Mouse (Mus musculus) forebrain, embryonic 14.5 days (tissue): Measurements from ENCODE around the gene Apbb2. TPM values are rescaled to one million over a fixed set of nuclear protein-coding genes. Genes with fewer than 3 reads are reported as not detected.
"Not testable (repeated sequence)": the region's sequence is repeated elsewhere in the genome, so short reads cannot be mapped to it uniquely, and the experiment has no call there.

Source experiments
- ATAC-seq: fragments of 200-750 bp; cut with Nextera tagmentation; 2 replicates; pipeline ENCODE4 v1.8.0; 2017; ENCODE audit warnings: mild to moderate bottlenecking, moderate library complexity
- DNase-seq: peaks from one replicate; pipeline ENCODE4 v3.0.0-alpha.2; 2015; ENCODE audit warnings: low spot score
- H3K27ac ChIP-seq: fragments of 300-500 bp; sonication (generic); 2 replicates; pipeline ENCODE4 v1.5.1; 2014; ENCODE audit warnings: low read depth, mild to moderate bottlenecking, control low read depth, low read length, moderate library complexity
- H3K27me3 ChIP-seq: fragments of 300-500 bp; sonication (generic); replicated peaks from 2 replicates; pipeline ENCODE4 v1.6.1; 2014; ENCODE audit warnings: low read length, control low read depth, mixed read lengths; ENCODE audit not compliant: control insufficient read depth, insufficient read depth
- H3K36me3 ChIP-seq: fragments of 300-500 bp; sonication (generic); 2 replicates; pipeline ENCODE4 v1.6.1; 2014; ENCODE audit warnings: low read length, control low read depth; ENCODE audit not compliant: control insufficient read depth, insufficient read depth
- H3K4me1 ChIP-seq: fragments of 300-500 bp; sonication (generic); 2 replicates; pipeline ENCODE4 v1.6.1; 2014; ENCODE audit warnings: antibody characterized with exemption, low read length, control low read depth; ENCODE audit not compliant: control insufficient read depth, insufficient read depth
- H3K4me2 ChIP-seq: fragments of 300-500 bp; sonication (generic); 2 replicates; pipeline ENCODE4 v1.6.1; 2014; ENCODE audit warnings: mild to moderate bottlenecking, control low read depth, low read length
- H3K4me3 ChIP-seq: fragments of 300-500 bp; sonication (generic); 2 replicates; pipeline ENCODE4 v1.5.1; 2014; ENCODE audit warnings: low read depth, low read length, control low read depth
- H3K9ac ChIP-seq: fragments of 300-500 bp; sonication (generic); 2 replicates; pipeline ENCODE4 v1.6.1; 2014; ENCODE audit warnings: mild to moderate bottlenecking, low read length, control low read depth, moderate library complexity
- H3K9me3 ChIP-seq: fragments of 300-500 bp; sonication (generic); replicated peaks from 2 replicates; pipeline ENCODE4 v1.6.1; 2016; ENCODE audit warnings: low read length, control low read depth, mixed read lengths; ENCODE audit not compliant: control insufficient read depth
- WGBS: fragments of 180-500 bp; shearing (Covaris S2); extraction: QIAGEN DNeasy Blood & Tissue Kit; methylation state at CpG from one replicate; pipeline ENCODE4 v1.1.7; 2014; 5-methylcytosine and 5-hydroxymethylcytosine counted together
- polyA plus RNA-seq: library from polyadenylated mRNA; unstranded; fragments of >200 nt; fragmentation: Nextera tagmentation; extraction: Ambion mirVana; gene quantifications from 2 replicates; pipeline ENCODE4 v1.2.1, GENCODE M21; 2014

The Apbb2 gene
- polyA plus RNA-seq, 1 experiment from 2014 or later, result 60.6 TPM

DNA sequence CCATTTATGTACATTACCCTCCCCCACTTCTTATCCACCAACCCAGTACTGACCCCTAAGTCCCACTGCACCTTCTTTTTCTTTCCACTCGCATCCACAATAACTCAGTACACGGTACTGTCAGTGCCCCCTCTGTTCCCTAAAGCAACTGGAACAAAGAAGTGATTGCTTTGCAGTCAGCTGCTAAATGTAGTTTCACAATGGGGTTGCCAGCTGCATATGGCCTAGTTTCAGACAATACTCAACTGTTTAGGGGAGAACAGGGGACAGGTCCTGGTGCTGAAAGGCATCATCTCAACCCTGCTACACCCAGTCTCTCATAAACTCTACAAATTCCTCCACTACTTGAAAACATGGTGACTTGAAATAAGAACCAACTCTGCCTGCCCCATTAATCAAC, 347.4 kb downstream of the Apbb2 start:
- Histone ChIP-seq H3K36me3 (no peaks in the 10 kb centered on the region), H3K4me3 (no peak overlapping the region), H3K4me1 (no peaks in the 10 kb centered on the region), H3K27ac (no peak overlapping the region), H3K9ac (no peak overlapping the region), H3K27me3 (no peaks in the 10 kb centered on the region), H3K9me3 (no peaks in the 10 kb centered on the region), H3K4me2 (no peak overlapping the region)
- WGBS, result 53% methylated on average over 2 of the region's 2 CpGs
- no peak for DNase-seq
- ATAC-seq, result no peak

DNA sequence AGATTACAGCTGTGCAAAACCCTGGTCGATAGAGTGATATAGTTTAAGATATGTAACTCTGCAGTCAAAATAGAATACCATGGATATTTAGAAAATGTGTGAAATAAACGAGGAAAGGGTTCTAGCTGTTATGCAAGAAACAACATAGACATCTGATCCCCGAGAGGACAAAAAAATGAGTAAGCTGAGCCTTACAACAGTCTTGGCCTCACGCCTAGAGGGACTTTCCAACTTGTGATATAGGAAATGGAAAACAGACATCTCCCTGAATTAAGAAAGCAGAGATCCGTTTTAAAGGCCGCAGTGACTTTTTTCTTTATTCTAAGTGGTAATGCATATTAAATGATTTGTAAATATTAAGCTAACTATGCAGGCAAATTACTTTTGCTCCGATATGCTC, 349.0 kb downstream of the Apbb2 start:
- WGBS, result 91% methylated on average over 7 of the region's 7 CpGs
- Histone ChIP-seq H3K9me3 (no peaks in the 10 kb centered on the region), H3K4me3 (no peak overlapping the region), H3K4me2 (no peak overlapping the region), H3K36me3 (no peaks in the 10 kb centered on the region), H3K9ac (no peak overlapping the region), H3K27ac (no peak overlapping the region), H3K27me3 (no peaks in the 10 kb centered on the region), H3K4me1 (no peaks in the 10 kb centered on the region)
- ATAC-seq, result no peak
- no peak for DNase-seq

DNA sequence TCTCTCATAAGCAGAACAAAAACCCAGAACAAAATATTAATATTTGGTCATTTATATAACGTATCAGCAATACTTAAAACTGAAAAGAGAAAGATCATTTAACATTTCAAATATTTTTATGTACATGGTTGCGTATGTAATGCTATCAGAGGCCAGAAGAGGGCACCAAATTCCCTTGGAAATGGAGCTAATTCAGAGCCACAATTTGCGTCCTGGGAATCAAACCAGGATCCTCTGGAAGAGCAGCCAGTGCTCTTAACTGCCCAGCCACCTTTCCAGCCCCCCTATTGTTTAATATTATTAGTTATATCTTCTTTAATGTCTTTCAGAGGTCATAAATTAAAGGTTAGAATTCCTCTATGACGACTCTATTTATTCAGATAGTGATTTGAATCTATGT, 355.2 kb downstream of the Apbb2 start:
- no peaks in the 10 kb centered on the region for H3K27me3 ChIP-seq

DNA sequence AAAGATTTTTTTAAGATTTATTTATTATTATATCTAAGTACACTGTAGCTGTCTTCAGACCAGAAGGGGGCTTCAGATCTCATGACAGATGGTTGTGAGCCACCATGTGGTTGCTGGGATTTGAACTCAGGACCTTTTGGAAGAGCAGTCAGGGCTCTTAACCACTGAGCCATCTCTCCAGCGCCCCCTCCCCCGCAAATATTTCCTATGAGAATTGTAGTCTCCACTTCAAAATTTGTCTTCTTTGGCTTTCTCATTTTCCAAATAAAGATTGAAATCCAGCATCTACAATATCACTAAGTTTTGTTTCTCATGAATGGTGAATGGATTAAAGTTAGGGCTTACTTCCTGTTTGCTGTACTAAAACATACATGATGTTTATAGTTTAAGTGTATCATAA, 356.1 kb downstream of the Apbb2 start:
- Histone ChIP-seq H3K36me3 (no peaks in the 10 kb centered on the region), H3K9ac (no peak overlapping the region), H3K4me2 (no peak overlapping the region), H3K27ac (no peak overlapping the region), H3K4me1 (0 out of 2 replicates have a peak, but pooled peaks cover 2% of the 10 kb centered on the region), H3K9me3 (no peaks in the 10 kb centered on the region), H3K27me3 (no peaks in the 10 kb centered on the region), H3K4me3 (no peak overlapping the region)
- DNase-seq (no peak), ATAC-seq (no peak)
- 82% methylated on average over 2 of the region's 2 CpGs for WGBS

More for the DNA sequence above, 355.2 kb downstream of the Apbb2 start:
- Histone ChIP-seq H3K9me3 (no peaks in the 10 kb centered on the region), H3K9ac (no peak overlapping the region), H3K36me3 (no peaks in the 10 kb centered on the region), H3K4me2 (no peak overlapping the region), H3K27ac (no peak overlapping the region), H3K4me1 (0 out of 2 replicates have a peak, but pooled peaks cover 2% of the 10 kb centered on the region), H3K4me3 (no peak overlapping the region)
- ATAC-seq (no peak), DNase-seq (peak; percentile 64)
- 32% methylated on average over 4 of the region's 4 CpGs for whole genome bisulfite sequencing

DNA sequence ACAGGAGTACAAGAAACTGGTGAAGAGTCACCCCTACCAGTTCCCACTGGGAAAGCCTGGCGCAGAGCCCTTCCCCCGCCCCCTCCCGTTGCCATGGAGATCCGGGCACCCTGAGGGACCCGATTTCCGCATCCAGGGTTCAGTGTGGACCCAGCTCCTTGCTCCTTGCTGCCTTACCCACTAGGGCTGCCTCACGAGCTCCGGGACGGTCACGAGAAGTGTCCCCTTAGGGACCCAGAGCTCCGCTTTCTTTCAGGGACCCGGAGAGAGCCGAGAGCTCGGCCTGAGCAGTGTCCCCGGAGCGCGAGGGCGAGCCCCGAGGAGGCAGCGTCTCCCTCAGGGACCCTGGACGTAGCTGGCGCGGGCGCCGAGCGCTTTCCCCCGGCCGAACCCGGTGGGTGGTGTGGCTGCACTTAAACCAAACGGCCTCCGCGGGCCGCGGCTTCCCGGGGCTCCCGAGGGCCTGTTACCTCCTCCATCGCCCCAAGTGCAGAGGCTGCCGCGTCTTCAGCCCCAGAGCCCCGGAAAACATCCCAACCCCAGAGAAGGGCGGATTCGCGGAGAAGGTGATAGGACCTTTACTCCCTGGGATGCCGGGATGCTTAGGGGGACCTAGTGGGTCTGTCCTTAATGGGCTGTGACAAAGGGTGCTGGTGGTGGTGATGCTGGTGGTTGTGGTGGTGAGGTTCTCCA, 358.7 kb downstream of the Apbb2 start, which contains the start of gene Nsun7:
Nsun7 (plus strand) TSS at position 142 of the 693 bp plus-strand sequence.
- WGBS, result 2% methylated on average over 43 of the region's 44 CpGs
- Histone ChIP-seq H3K27me3 (no peaks in the 10 kb centered on the region), H3K27ac (peak within 1 kb of the TSS; percentile 54; the same call in 1 of the 2 replicates), H3K4me3 (peak within 1 kb of the TSS; percentile 56), H3K36me3 (no peaks in the 10 kb centered on the region), H3K4me1 (0 out of 2 replicates have a peak, but pooled peaks cover 2% of the 10 kb centered on the region), H3K9ac (peak within 1 kb of the TSS; percentile 78), H3K4me2 (peak within 1 kb of the TSS; percentile 70), H3K9me3 (no peaks in the 10 kb centered on the region)
- DNase-seq (peak; percentile 85), ATAC-seq (peak; percentile 94)

DNA sequence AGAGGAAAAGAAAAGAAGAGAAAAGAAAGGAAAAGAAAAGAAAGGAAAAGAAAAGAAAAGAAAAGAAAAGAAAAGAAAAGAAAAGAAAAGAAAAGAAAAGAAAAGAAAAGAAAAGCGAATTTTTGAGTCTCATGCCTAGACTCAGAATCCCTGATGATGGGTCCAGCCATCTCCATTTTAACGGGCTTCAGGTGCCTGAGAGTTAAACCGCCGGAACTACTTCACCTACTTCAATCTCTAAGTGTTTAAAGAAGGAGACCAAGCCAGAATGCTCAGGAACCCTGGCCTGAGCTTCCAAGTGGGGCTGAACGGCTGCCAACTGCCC, 359.2 kb downstream of the Apbb2 start:
- under 1% methylated on average over 5 of the region's 5 CpGs for WGBS
- DNase-seq, ATAC-seq, H3K36me3 ChIP-seq, H3K4me1 ChIP-seq, H3K9me3 ChIP-seq, H3K27me3 ChIP-seq, H3K27ac ChIP-seq: not testable (repeated sequence)
- peak overlapping the region; percentile 70 for H3K4me2 ChIP-seq
- peak overlapping the region; percentile 78 for H3K9ac ChIP-seq
- peak overlapping the region; percentile 56 for H3K4me3 ChIP-seq

DNA sequence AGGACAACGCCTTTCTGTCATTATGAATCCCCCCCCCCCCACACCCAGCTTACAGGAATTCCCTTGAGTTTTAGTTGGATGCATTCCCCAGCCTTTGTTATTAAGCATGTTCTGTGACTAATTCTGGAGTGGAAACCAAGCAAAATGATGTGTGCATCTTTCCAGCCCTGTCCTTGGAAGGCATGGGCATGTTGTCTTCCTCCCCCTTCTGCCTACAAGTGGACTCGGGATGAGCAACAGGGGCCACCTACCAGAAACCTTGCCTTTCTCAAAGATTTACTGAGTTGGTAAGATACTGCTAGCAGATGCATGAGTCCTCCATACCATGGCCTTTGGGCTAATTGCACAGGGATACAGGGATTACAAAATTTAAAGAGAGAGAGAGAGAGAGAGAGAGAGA, 359.6 kb downstream of the Apbb2 start:
- 65% methylated on average over 2 of the region's 2 CpGs for WGBS
- ATAC-seq (no peak), DNase-seq (no peak)
- no peak overlapping the region for H3K4me2 ChIP-seq
- H3K36me3 ChIP-seq, result no peaks in the 10 kb centered on the region
- 0 out of 2 replicates have a peak, but pooled peaks cover 2% of the 10 kb centered on the region for H3K4me1 ChIP-seq
- no peak overlapping the region for H3K9ac ChIP-seq
- no peak overlapping the region for H3K4me3 ChIP-seq
- H3K27me3 ChIP-seq, result no peaks in the 10 kb centered on the region
- no peak overlapping the region for H3K27ac ChIP-seq
- H3K9me3 ChIP-seq, result no peaks in the 10 kb centered on the region

DNA sequence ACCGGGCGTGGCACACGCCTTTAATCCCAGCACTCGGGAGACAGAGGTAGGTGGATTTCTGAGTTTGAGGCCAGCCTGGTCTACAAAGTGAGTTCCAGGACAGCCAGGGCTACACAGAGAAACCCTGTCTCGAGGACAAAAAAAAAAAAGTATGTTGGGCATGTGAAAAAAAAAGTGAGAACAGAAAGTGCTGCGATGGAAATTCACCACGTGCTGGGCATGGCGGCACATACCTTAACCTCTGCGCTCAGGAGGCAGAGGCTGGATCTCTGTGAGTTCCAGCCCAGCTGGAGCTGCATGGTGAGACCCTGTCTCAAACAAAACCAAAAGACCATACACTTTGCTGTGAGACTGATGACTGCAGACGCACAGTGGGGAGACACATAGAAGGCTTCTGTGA, 363.5 kb downstream of the Apbb2 start:
- ATAC-seq (no peak), DNase-seq (no peak)
- Histone ChIP-seq H3K9ac (no peak overlapping the region), H3K27me3 (no peaks in the 10 kb centered on the region), H3K4me1 (0 out of 2 replicates have a peak, but pooled peaks cover 2% of the 10 kb centered on the region), H3K4me3 (no peak overlapping the region), H3K9me3 (no peaks in the 10 kb centered on the region), H3K36me3 (no peaks in the 10 kb centered on the region), H3K27ac (no peak overlapping the region), H3K4me2 (no peak overlapping the region)
- WGBS, result 91% methylated on average over 10 of the region's 10 CpGs

DNA sequence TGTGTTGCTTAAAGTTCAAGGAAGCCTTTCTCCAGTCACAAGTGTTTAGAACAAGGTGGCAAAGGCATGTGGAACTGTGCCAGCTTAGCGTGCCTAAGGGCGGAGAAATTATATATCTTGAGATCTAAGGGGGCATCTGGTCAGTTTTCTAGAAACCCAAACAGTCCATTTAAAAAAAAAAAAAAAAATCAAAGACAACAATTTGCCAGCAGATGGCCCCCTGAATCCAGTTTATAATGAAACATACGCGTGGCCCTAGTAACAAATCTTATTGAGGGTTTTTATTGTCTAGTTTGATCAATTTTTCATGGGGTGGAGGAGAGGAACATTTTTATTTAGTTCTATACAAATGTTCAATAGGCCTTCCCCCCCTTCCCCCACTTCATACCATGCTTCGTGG, 365.4 kb downstream of the Apbb2 start:
- no peak overlapping the region for H3K4me2 ChIP-seq
- no peak overlapping the region for H3K9ac ChIP-seq
- no peaks in the 10 kb centered on the region for H3K9me3 ChIP-seq
- ATAC-seq (no peak), DNase-seq (peak; percentile 37)
- no peaks in the 10 kb centered on the region for H3K4me1 ChIP-seq
- H3K4me3 ChIP-seq, result no peak overlapping the region
- WGBS, result 73% methylated on average over 5 of the region's 5 CpGs
- H3K36me3 ChIP-seq, result no peaks in the 10 kb centered on the region
- H3K27me3 ChIP-seq, result no peaks in the 10 kb centered on the region
- no peak overlapping the region for H3K27ac ChIP-seq
